Mouse (Mus musculus) hindbrain, embryonic 13.5 days (tissue): ENCODE data around the gene Mrpl2. TPM values are rescaled to one million over a fixed set of nuclear protein-coding genes. Genes with fewer than 3 reads are reported as not detected.
A peak's percentile ranks its signal among the peaks of the same experiment; 100 is the strongest.

ENCODE experiments used
- ATAC-seq: fragments of 200-750 bp; cut with Nextera tagmentation; 2 replicates; pipeline ENCODE4 v1.8.0; 2017; ENCODE audit warnings: moderate TSS enrichment; ENCODE audit not compliant: low FRiP score
- H3K27ac ChIP-seq: fragments of 300-500 bp; sonication (generic); 2 replicates; pipeline ENCODE4 v1.5.1; 2015; ENCODE audit warnings: inconsistent platforms, mild to moderate bottlenecking, moderate library complexity
- H3K27me3 ChIP-seq: fragments of 300-500 bp; sonication (generic); 2 replicates; pipeline ENCODE4 v1.6.1; 2015; ENCODE audit warnings: mild to moderate bottlenecking, inconsistent platforms
- H3K36me3 ChIP-seq: fragments of 300-500 bp; sonication (generic); 2 replicates; pipeline ENCODE4 v1.6.1; 2015; ENCODE audit warnings: mild to moderate bottlenecking, inconsistent platforms
- H3K4me1 ChIP-seq: fragments of 300-500 bp; sonication (generic); replicated peaks from 2 replicates; pipeline ENCODE4 v1.6.1; 2015; ENCODE audit warnings: inconsistent platforms
- H3K4me2 ChIP-seq: fragments of 300-500 bp; sonication (generic); 2 replicates; pipeline ENCODE4 v1.6.1; 2015; ENCODE audit warnings: inconsistent platforms, mild to moderate bottlenecking, moderate library complexity
- H3K4me3 ChIP-seq: fragments of 300-500 bp; sonication (generic); 2 replicates; pipeline ENCODE4 v1.5.1; 2015; ENCODE audit warnings: mild to moderate bottlenecking, inconsistent platforms
- H3K9ac ChIP-seq: fragments of 300-500 bp; sonication (generic); 2 replicates; pipeline ENCODE4 v1.6.1; 2015; ENCODE audit warnings: mild to moderate bottlenecking, inconsistent platforms
- H3K9me3 ChIP-seq: fragments of 300-500 bp; sonication (generic); 2 replicates; pipeline ENCODE4 v1.6.1; 2016; ENCODE audit warnings: inconsistent platforms
- WGBS: fragments of 180-500 bp; shearing (Covaris S2); methylation state at CpG from one replicate; pipeline ENCODE4 v1.1.7; 2015; 5-methylcytosine and 5-hydroxymethylcytosine counted together
- polyA plus RNA-seq: library from polyadenylated mRNA; unstranded; fragments of >200 nt; fragmentation: Nextera tagmentation; extraction: Ambion mirVana; gene quantifications from 2 replicates; pipeline ENCODE4 v1.2.1, GENCODE M21; 2015

Mrpl2 gene
- polyA plus RNA-seq, 1 experiment from 2014 or later: 75.6 TPM

DNA sequence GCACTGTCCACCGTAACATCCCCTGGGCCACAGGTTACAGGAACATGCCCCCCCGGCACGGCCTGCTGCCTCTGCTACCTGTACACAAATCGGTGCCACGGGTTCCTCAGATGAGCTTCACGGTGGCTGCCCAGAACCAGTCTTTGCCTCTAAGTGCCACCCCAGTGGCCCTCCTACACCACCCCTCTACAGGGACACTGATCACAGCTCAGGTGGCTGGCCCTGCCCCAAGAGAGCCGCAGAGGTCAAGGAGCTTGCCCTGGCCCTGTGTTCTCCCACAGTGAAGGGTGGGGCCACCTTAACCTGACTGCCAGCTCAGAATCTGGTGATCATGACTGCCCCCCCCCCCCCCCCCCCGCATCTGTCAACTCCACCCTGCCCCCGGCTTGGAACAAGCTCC lies 32.4 kb downstream of the Mrpl2 start, which contains the start of gene Mea1:
Mea1 (plus strand) TSS at position 378 of the 400 bp plus-strand sequence.
- peak within 1 kb of the TSS; percentile 94 for H3K27ac ChIP-seq
- peak within 1 kb of the TSS; percentile 96 for H3K4me2 ChIP-seq
- H3K27me3 ChIP-seq: no peaks in the 10 kb centered on the region
- peak within 1 kb of the TSS; percentile 87 for H3K4me3 ChIP-seq
- no peak for ATAC-seq
- H3K36me3 ChIP-seq: peaks cover 49% of the 10 kb centered on the region
- no peaks in the 10 kb centered on the region for H3K9me3 ChIP-seq
- peaks cover 45% of the 10 kb centered on the region for H3K4me1 ChIP-seq
- WGBS: 88% methylated on average over 9 of the region's 9 CpGs
- peak within 1 kb of the TSS; percentile 75 for H3K9ac ChIP-seq

DNA sequence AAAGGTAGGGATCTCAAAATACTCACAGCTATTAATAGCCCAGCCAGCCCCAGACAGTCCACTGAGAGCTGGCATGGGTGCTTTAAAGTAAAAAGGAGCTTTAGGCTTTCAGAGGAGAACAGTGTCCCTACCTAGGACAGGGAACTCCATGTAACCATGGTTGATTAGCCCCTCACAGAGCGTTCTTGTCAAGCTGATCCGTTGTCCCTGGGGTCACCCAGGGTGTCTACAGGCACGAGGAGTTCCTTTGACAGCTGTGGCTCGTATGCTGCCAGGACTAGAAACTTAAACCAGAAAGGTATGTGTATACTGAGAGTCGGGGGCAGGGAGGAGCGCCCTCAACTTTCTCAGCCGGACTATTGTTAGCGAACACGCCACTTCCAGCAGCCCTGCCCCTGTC lies 32.9 kb downstream of the Mrpl2 start:
- H3K4me1 ChIP-seq: peaks cover 42% of the 10 kb centered on the region
- WGBS: 63% methylated on average over 9 of the region's 9 CpGs
- H3K4me2 ChIP-seq: peak overlapping the region; percentile 96
- peak overlapping the region; percentile 87 for H3K4me3 ChIP-seq
- no peak overlapping the region; the same call in 1 of the 2 replicates for H3K27ac ChIP-seq
- no peaks in the 10 kb centered on the region for H3K27me3 ChIP-seq
- H3K9ac ChIP-seq: peak overlapping the region; percentile 75
- no peaks in the 10 kb centered on the region for H3K9me3 ChIP-seq
- ATAC-seq: no peak
- peaks cover 54% of the 10 kb centered on the region for H3K36me3 ChIP-seq

DNA sequence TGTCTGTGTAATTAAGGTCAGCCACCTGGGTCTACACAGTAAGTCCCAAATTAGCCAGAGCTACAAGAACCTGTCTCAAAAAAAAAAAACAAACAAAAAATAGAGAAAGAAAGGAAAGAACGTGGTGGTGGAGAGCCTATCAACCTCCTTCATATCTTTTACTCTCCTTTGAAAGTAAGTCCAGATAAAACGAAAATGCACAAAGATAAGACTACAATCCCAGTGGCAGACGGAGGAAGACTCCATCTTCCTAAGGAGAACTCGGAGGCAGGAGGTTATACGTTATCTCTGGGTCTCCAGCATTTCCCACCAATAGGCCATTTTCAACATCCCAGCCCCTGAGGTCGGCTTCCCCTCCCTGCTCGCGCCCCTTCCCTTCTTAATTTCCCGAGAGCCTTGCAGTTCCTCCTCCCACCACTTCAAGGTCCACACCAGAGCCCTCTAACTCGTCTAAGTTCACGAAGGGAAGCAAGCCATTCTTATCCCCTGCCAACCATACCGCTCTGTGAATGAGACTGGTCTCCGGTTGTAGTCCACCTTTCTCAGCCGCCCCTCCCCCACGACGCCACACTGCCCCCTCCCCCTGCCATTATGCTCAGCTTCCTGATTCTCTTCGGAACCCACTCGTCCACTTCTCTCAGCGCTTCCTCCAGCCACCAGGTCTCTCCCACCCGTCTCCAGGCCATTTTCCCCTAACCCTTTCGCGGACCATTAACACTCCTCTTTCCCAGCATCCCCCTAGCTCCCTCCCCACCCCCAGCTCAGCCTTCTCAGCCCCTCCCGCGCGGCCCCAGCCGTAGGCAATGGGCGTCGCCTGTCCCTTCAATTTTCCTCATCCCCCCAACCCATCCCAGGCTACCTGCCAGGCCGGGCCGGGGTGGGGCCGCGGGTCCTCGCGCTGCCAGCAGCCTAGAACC lies 34.1 kb downstream of the Mrpl2 start:
- peaks cover 34% of the 10 kb centered on the region for H3K4me1 ChIP-seq
- H3K36me3 ChIP-seq: peaks cover 58% of the 10 kb centered on the region
- peak overlapping the region; percentile 96 for H3K4me2 ChIP-seq
- peak; percentile 52 for ATAC-seq
- H3K27ac ChIP-seq: peak overlapping the region; percentile 94
- H3K9me3 ChIP-seq: no peaks in the 10 kb centered on the region
- no peaks in the 10 kb centered on the region for H3K27me3 ChIP-seq
- WGBS: under 1% methylated on average over 34 of the region's 34 CpGs
- H3K4me3 ChIP-seq: peak overlapping the region; percentile 87
- H3K9ac ChIP-seq: peak overlapping the region; percentile 75

DNA sequence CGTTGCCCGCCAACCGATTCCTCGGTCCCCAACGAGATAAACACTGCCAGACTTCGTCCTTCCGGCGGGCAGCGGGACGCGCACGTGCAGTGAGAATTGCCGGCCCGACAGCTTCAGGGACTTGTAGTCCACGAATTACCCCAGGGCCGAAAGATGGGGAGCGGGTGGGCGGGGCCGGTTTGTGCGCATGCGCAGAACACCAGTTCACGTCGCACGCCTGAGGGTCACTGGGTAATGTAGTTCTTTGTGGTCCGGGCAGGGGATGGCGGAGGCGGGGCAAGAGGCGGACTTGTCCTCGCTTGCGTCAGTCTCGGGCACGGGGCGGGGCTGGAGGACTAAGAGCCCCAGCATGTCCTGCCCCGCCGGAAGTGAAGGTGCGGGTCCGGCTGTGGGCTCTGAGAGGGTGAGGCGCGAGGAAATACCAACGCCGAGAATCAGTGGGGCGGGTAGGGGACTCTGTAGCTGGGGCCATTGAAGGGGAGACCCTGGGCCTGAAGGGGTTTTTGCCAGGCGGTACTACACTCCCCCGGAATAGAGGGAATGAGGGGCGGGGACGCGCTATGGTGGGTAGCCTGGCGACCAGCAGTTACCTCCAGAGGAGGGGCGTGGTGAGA lies 34.8 kb downstream of the Mrpl2 start, which contains the start of gene Klhdc3:
Klhdc3 (minus strand) TSS at position 155 of the 614 bp plus-strand sequence.
- Histone ChIP-seq H3K4me2 (peak within 1 kb of the TSS; percentile 96), H3K27ac (peak within 1 kb of the TSS; percentile 94), H3K36me3 (peaks cover 58% of the 10 kb centered on the region), H3K27me3 (no peaks in the 10 kb centered on the region), H3K4me1 (peaks cover 34% of the 10 kb centered on the region), H3K9ac (peak within 1 kb of the TSS; percentile 82), H3K4me3 (peak within 1 kb of the TSS; percentile 87), H3K9me3 (no peaks in the 10 kb centered on the region)
- ATAC-seq: peak; percentile 97
- under 1% methylated on average over 49 of the region's 49 CpGs for WGBS

DNA sequence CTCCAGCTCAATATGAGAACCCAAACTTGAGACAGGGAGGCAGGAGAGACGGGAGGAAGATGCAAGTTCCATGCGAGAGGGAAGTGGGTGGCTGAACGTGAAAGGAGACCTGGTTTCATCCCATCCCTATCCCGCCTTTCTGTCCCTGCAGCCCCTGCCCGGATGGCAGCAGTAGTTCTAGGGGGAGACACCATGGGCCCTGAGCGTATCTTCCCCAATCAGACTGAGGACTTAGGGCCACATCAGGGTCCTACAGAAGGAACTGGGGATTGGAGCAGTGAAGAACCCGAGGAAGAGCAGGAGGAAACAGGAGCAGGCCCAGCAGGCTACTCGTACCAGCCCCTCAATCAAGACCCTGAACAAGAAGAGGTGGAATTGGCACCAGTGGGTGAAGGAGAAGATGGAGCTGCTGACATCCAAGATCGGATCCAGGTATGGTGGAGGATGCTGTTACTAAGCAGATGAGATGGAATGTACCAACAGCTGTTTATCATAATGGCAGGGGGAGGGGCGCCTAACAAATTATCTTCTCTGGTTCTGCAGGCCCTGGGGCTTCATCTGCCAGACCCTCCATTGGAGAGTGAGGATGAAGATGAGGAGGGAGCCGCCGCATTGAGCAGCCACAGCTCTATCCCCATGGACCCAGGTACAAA lies 35.6 kb downstream of the Mrpl2 start:
- no peaks in the 10 kb centered on the region for H3K9me3 ChIP-seq
- ATAC-seq: peak; percentile 2; the same call in 1 of the 2 replicates

DNA sequence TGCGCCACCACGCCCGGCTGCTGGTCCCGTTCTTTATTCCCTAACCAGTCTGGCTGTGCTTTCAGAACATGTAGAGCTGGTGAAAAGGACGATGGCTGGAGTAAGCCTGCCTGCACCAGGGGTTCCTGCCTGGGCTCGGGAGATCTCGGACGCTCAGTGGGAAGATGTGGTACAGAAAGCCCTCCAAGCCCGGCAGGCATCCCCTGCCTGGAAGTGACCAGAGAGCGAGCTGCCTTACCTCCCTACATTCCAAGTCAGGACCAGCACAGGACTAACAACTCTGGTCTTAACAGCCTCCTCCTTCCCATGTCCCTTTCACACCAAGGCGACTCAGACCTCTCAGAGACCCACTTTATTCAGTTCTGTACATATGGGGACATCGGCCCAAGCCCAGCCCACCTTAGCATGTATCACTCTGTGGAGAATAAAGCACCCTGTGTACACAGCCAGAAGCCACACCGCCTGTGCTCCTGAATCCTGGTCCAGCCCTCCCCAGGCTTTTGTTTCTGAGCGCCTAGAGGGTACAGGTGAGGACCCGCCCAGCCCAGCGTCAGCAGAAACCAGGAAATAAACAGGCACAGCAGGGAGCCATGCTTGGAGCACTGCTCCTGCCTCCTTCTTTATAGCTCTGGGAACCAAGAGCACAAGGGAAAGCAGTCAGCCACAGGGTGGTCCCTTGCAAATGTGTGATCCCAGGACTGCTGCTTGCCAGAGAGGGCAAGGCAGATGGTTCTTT lies 36.8 kb downstream of the Mrpl2 start:
- Histone ChIP-seq H3K27ac (no peak overlapping the region), H3K36me3 (peaks cover 58% of the 10 kb centered on the region), H3K4me3 (no peak overlapping the region), H3K4me1 (peaks cover 34% of the 10 kb centered on the region), H3K9me3 (no peaks in the 10 kb centered on the region), H3K27me3 (no peaks in the 10 kb centered on the region), H3K9ac (no peak overlapping the region; the same call in 1 of the 2 replicates), H3K4me2 (no peak overlapping the region)
- ATAC-seq: no peak
- WGBS: 84% methylated on average over 16 of the region's 16 CpGs

More for the DNA sequence above, 35.6 kb downstream of the Mrpl2 start:
- peak overlapping the region; percentile 82 for H3K27ac ChIP-seq
- peak overlapping the region; percentile 87 for H3K4me3 ChIP-seq
- no peaks in the 10 kb centered on the region for H3K27me3 ChIP-seq
- H3K4me1 ChIP-seq: peaks cover 34% of the 10 kb centered on the region
- WGBS: 23% methylated on average over 12 of the region's 12 CpGs
- peaks cover 58% of the 10 kb centered on the region for H3K36me3 ChIP-seq
- H3K9ac ChIP-seq: peak overlapping the region; percentile 82
- peak overlapping the region; percentile 96 for H3K4me2 ChIP-seq

DNA sequence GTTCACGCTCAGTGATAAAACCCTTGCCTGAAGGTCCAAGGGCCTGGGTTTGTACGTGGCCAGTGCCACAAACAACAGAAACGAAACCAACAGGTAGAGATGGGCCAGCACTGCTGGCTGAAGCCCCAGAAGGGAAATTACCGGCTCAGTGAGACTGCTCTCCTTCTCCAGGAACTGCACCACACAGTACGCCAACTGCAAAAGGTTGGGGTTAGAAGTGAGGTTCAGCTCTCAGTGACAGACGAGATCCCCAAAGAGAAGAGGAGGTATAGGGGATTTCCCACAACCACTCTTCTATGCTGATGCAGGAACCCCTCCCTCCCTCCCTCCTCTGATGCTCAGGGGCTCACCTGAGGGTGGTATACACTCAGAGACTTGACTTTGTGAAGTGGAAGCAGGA lies 39.9 kb downstream of the Mrpl2 start:
- Histone ChIP-seq H3K27me3 (no peaks in the 10 kb centered on the region), H3K4me3 (no peak overlapping the region), H3K9me3 (no peaks in the 10 kb centered on the region), H3K9ac (no peak overlapping the region), H3K4me2 (no peak overlapping the region), H3K36me3 (peaks cover 63% of the 10 kb centered on the region), H3K27ac (no peak overlapping the region), H3K4me1 (peaks cover 13% of the 10 kb centered on the region)
- WGBS: 93% methylated on average over 6 of the region's 6 CpGs
- no peak for ATAC-seq

DNA sequence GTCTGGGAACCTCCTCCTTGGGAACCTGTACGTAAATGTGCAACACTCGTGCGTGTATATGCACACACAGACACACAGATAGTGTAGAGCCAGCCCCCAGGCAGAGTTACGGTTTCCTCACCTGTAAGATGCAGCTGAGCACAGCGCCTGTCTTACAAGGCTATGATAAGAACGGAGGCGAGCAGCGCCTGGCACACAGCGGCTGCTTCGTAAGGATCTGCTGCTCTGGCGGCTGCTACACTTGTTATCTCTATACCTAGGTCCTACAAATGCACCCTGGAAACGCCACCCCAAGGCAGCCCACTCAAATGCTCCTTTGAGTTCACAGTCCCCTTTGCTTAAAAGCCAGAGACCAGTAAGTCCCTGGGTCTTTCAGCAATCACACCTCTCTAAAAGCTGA lies 44.6 kb downstream of the Mrpl2 start:
- Histone ChIP-seq H3K27me3 (no peaks in the 10 kb centered on the region), H3K4me1 (no peaks in the 10 kb centered on the region), H3K9me3 (no peaks in the 10 kb centered on the region), H3K4me3 (no peak overlapping the region), H3K9ac (no peak overlapping the region), H3K36me3 (peaks cover 39% of the 10 kb centered on the region), H3K4me2 (no peak overlapping the region), H3K27ac (no peak overlapping the region)
- 98% methylated on average over 12 of the region's 12 CpGs for WGBS
- ATAC-seq: no peak

DNA sequence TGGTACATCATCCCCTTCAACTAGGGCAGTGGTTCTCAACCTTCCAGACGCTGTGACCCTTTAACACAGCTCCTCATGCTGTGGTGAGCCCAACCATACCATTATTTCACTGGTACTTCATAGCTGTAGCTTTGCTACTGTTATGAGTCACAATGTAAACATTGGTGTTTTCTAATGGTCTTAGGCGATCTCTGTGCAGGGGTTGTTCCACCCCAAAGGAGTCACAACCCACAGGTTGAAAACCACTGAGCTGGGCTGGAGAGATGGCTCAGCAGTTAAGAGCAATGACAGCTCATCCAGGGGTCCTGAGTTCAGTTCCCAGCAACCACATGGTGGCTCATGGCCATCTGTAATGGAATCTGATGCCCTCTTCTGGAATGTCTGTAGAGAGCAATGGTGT lies 45.4 kb downstream of the Mrpl2 start:
- no peaks in the 10 kb centered on the region for H3K27me3 ChIP-seq
- no peak overlapping the region for H3K9ac ChIP-seq
- no peaks in the 10 kb centered on the region for H3K4me1 ChIP-seq
- H3K36me3 ChIP-seq: peaks cover 38% of the 10 kb centered on the region
- H3K4me3 ChIP-seq: no peak overlapping the region
- WGBS: 95% methylated on average over 2 of the region's 2 CpGs
- no peak overlapping the region for H3K4me2 ChIP-seq
- no peak overlapping the region for H3K27ac ChIP-seq
- H3K9me3 ChIP-seq: no peaks in the 10 kb centered on the region
- no peak for ATAC-seq

DNA sequence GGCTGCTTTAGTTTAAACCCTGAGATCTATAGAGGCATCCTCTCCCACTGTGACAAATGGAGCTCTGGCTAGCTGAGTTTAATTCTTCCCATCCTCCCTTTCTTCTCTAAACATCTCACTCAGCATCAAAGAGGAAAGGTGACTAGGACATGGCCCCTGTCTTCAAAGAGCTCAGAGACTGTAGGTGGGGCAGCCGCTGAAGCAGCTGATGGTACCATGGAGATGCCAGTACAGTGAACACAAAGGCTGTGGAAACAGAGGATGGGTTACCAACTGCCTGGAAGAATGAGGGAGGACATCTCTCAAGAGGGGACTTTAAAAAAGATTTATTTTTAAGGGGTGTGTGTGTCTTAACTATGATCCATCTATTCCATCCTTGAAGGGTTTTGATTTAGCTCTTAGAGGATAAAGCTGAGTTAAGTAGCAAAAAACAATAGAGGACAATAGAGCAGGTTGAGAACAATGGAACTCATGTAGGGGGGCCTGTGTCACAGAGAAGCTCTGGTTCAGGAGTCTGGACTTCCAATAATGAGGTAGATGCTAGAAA lies 48.6 kb downstream of the Mrpl2 start:
- Histone ChIP-seq H3K4me2 (no peak overlapping the region), H3K4me3 (no peak overlapping the region), H3K4me1 (no peaks in the 10 kb centered on the region), H3K9ac (no peak overlapping the region), H3K9me3 (no peaks in the 10 kb centered on the region), H3K27me3 (no peaks in the 10 kb centered on the region), H3K27ac (no peak overlapping the region), H3K36me3 (peaks cover 40% of the 10 kb centered on the region)
- 68% methylated on average over 1 of the region's 1 CpGs for WGBS
- ATAC-seq: no peak

DNA sequence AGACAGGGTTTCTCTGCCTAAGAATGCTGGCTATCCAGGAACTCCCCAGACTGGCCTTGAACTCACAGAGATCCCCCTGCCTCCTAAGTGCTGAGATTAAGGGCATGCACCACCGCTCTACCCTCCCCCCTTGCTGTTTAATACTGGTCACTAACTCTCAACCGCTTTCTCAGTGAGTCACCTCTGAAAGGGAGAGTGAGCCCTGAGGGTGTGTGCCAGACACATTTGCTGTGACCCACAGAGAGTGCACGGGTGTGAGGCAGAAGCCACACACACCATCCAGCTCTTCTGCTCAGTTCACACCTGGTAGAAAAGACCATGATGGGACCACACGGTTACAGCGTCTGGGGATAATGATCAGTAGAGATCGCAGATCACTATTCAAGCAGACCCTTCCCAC lies 52.5 kb downstream of the Mrpl2 start:
- Histone ChIP-seq H3K27ac (no peak overlapping the region), H3K9ac (no peak overlapping the region), H3K36me3 (peaks cover 32% of the 10 kb centered on the region), H3K27me3 (no peaks in the 10 kb centered on the region), H3K4me2 (no peak overlapping the region), H3K9me3 (no peaks in the 10 kb centered on the region), H3K4me1 (peaks cover 29% of the 10 kb centered on the region), H3K4me3 (no peak overlapping the region)
- ATAC-seq: no peak
- 93% methylated on average over 6 of the region's 6 CpGs for WGBS
